Comparison of ENCODE assay signal across 8 mouse cellular contexts in the genomic region with DNA sequence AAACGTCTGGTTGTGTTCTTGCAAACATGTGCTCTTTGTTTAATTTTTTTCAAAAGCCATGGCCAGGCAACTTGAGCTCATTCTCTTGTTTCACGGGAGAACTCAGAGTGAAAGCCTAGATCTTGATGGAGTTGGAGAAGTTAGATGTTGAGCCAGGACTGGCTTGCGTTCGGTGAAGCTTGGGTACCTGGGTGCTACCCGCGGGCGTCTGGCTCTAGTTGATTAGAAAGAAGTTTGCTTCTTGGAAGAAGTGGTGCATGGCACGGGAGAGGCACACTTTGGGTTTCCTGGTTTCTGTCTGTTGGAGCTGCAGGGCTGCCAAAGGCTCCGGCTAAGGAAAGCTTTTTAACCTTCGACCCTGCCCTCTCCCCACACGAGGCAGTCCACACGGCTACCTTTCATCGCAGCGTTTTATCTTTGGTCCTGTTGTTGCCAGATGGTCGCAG. TPM values are rescaled to one million over a fixed set of nuclear protein-coding genes. Genes with fewer than 3 reads are reported as not detected.
DNase-seq lines count a peak whose midpoint lies in the region; ATAC-seq and TF ChIP-seq lines count a peak whose summit lies in the region.

No protein-coding gene starts in this region.

- peaks cover 10% of the 10 kb centered on the region for H3K4me1 ChIP-seq in heart, embryonic 16.5 days (ENCODE audit: control insufficient read depth, insufficient read depth, low read length)
- H3K4me1 ChIP-seq in embryonic facial prominence, embryonic 11.5 days (ENCODE audit: control insufficient read depth, insufficient read depth, low read length) = peaks cover 2% of the 10 kb centered on the region; the same call in 1 of the 2 replicates
- peaks cover 9% of the 10 kb centered on the region for H3K4me1 ChIP-seq in kidney, embryonic 14.5 days (ENCODE audit: control insufficient read depth, insufficient read depth, low read length)
- no peaks in the 10 kb centered on the region for H3K4me1 ChIP-seq in cerebellum, adult 2 months (ENCODE audit: control insufficient read depth, insufficient read depth, low read length)

- peak overlapping the region; percentile 95 for H3K4me2 ChIP-seq in heart, embryonic 16.5 days (ENCODE audit: low read depth, low read length)
- H3K4me2 ChIP-seq in embryonic facial prominence, embryonic 11.5 days (ENCODE audit: low read depth, low read length) = peak overlapping the region; percentile 95
- H3K4me2 ChIP-seq in kidney, embryonic 14.5 days (replicated peaks; ENCODE audit: low read depth, low read length) = peak overlapping the region; percentile 81
- H3K4me2 ChIP-seq in myocyte (ENCODE audit: low read depth) = peak overlapping the region; percentile 84

- intact Hi-C loops in heart, postnatal 10 days (cut with DNase I) = loop anchor here (2.0 kb wide), 1 partner anchor 31 kb away; no protein-coding TSS in a partner anchor

- no peaks in the 10 kb centered on the region for H3K79me2 ChIP-seq in myocyte (ENCODE audit: control insufficient read depth, insufficient read depth)

- H3K9me3 ChIP-seq in heart, embryonic 16.5 days (replicated peaks; ENCODE audit: control insufficient read depth, low read length) = no peaks in the 10 kb centered on the region
- H3K9me3 ChIP-seq in embryonic facial prominence, embryonic 11.5 days (replicated peaks; ENCODE audit: control insufficient read depth, low read length) = no peaks in the 10 kb centered on the region
- no peaks in the 10 kb centered on the region for H3K9me3 ChIP-seq in kidney, embryonic 14.5 days (ENCODE audit: control insufficient read depth, low read length)

- H3K9ac ChIP-seq in heart, embryonic 16.5 days (ENCODE audit: low read length) = peak overlapping the region; percentile 79; the same call in 1 of the 2 replicates
- peak overlapping the region; percentile 83 for H3K9ac ChIP-seq in embryonic facial prominence, embryonic 11.5 days (replicated peaks; ENCODE audit: low read length)
- peak overlapping the region; percentile 79 for H3K9ac ChIP-seq in kidney, embryonic 14.5 days (ENCODE audit: low read depth, low read length)

- WGBS in heart, embryonic 16.5 days = 2% methylated on average over 15 of the region's 15 CpGs
- under 1% methylated on average over 15 of the region's 15 CpGs for WGBS in embryonic facial prominence, embryonic 11.5 days
- under 1% methylated on average over 15 of the region's 15 CpGs for WGBS in kidney, embryonic 14.5 days
- WGBS in cerebellum, adult 2 months = 4% methylated on average over 15 of the region's 15 CpGs

- no peak for TF ChIP-seq POLR2A in myocyte (IDR thresholded peaks at IDR 0.05; ENCODE audit: insufficient read length, low read depth)
- no peak for TF ChIP-seq POLR2A in cerebellum, adult 2 months (IDR thresholded peaks at IDR 0.05; ENCODE audit: borderline replicate concordance, insufficient read depth, low read length)

- peaks cover 25% of the 10 kb centered on the region for H3K27me3 ChIP-seq in heart, embryonic 16.5 days (ENCODE audit: control insufficient read depth, insufficient read depth, low read length)
- no peaks in the 10 kb centered on the region for H3K27me3 ChIP-seq in embryonic facial prominence, embryonic 11.5 days (ENCODE audit: control insufficient read depth, insufficient read depth, low read length)
- no peaks in the 10 kb centered on the region for H3K27me3 ChIP-seq in kidney, embryonic 14.5 days (ENCODE audit: control insufficient read depth, insufficient read depth, low read length)
- H3K27me3 ChIP-seq in myocyte (ENCODE audit: control insufficient read depth, insufficient read depth, insufficient read length) = no peaks in the 10 kb centered on the region
- no peaks in the 10 kb centered on the region; the same call in 1 of the 2 replicates for H3K27me3 ChIP-seq in cerebellum, adult 2 months (ENCODE audit: control insufficient read depth, insufficient read depth, low read length)

- H3K36me3 ChIP-seq in heart, embryonic 16.5 days (ENCODE audit: control insufficient read depth, insufficient read depth) = no peaks in the 10 kb centered on the region
- no peaks in the 10 kb centered on the region for H3K36me3 ChIP-seq in embryonic facial prominence, embryonic 11.5 days (replicated peaks; ENCODE audit: control insufficient read depth, insufficient read depth, low read depth, low read length)
- no peaks in the 10 kb centered on the region for H3K36me3 ChIP-seq in kidney, embryonic 14.5 days (ENCODE audit: control insufficient read depth, insufficient read depth, low read length)
- H3K36me3 ChIP-seq in myocyte (ENCODE audit: control insufficient read depth, insufficient read depth) = no peaks in the 10 kb centered on the region

- peak overlapping the region; percentile 62 for H3K4me3 ChIP-seq in heart, embryonic 16.5 days (ENCODE audit: low read length)
- peak overlapping the region; percentile 80 for H3K4me3 ChIP-seq in embryonic facial prominence, embryonic 11.5 days (ENCODE audit: low read depth, low read length)
- peak overlapping the region; percentile 67 for H3K4me3 ChIP-seq in kidney, embryonic 14.5 days (ENCODE audit: low read length)
- peak overlapping the region; percentile 28 for H3K4me3 ChIP-seq in myocyte
- no peak overlapping the region for H3K4me3 ChIP-seq in cerebellum, adult 2 months (replicated peaks; ENCODE audit: insufficient read depth, low read depth, low read length)

- no peak for DNase-seq in heart, postnatal 10 days
- DNase-seq in embryonic facial prominence, embryonic 11.5 days (ENCODE audit: low spot score) = peak; percentile 52
- no peak for DNase-seq in urinary bladder, postnatal 4 days (ENCODE audit: low spot score in 2 of 2)
- DNase-seq in Muller cell, postnatal 12 days (ENCODE audit: inconsistent ontology term) = no peak
- DNase-seq in cerebellum, adult 2 months = no peak

- no peak overlapping the region; the same call in 1 of the 2 replicates for H3K27ac ChIP-seq in heart, embryonic 16.5 days (ENCODE audit: low read length)
- peak overlapping the region; percentile 47; the same call in 1 of the 2 replicates for H3K27ac ChIP-seq in embryonic facial prominence, embryonic 11.5 days (replicated peaks; ENCODE audit: low read depth, low read length)
- 0 out of 2 replicates have a peak overlapping the region, but pooled peaks have one; percentile 12 for H3K27ac ChIP-seq in kidney, embryonic 14.5 days (ENCODE audit: low read depth, low read length)
- no peak overlapping the region for H3K27ac ChIP-seq in cerebellum, adult 2 months (ENCODE audit: insufficient read depth, low read length)

- no peak for TF ChIP-seq CTCF in cerebellum, adult 2 months (IDR thresholded peaks at IDR 0.05; ENCODE audit: borderline replicate concordance, insufficient read depth, low read depth, low read length)

- H3ac ChIP-seq in myocyte (ENCODE audit: control insufficient read depth, insufficient read length) = peak overlapping the region; percentile 23

- ATAC-seq in heart, embryonic 16.5 days (replicated peaks; ENCODE audit: extremely low read depth, insufficient read depth, low FRiP score) = no peak
- no peak for ATAC-seq in embryonic facial prominence, embryonic 11.5 days (replicated peaks; ENCODE audit: insufficient number of reproducible peaks, low FRiP score, low TSS enrichment, low read depth)
- ATAC-seq in kidney, embryonic 14.5 days (ENCODE audit: low FRiP score, low TSS enrichment) = 0 out of 2 replicates have a peak, but pooled peaks have one; percentile 0

TF ChIP-seq in myocyte, 11 proteins besides CTCF, POLR2A, EP300 and RAD21:
- TF ChIP-seq USF1 (IDR thresholded peaks at IDR 0.05; ENCODE audit: low read depth) (no peak), MYOG (IDR thresholded peaks at IDR 0.05; ENCODE audit: control insufficient read depth in 1 of 3, insufficient read depth in 1 of 3, insufficient read length in 2 of 3, low read depth in 2 of 3) (no peak), E2F4 (IDR thresholded peaks at IDR 0.05; ENCODE audit: insufficient read depth) (no peak), MAX (IDR thresholded peaks at IDR 0.05; ENCODE audit: low read depth) (no peak), SRF (IDR thresholded peaks at IDR 0.05; ENCODE audit: control insufficient read depth, insufficient read length, low read depth) (no peak), MYOD1 (IDR thresholded peaks at IDR 0.05; ENCODE audit: control insufficient read depth in 1 of 3, insufficient read length in 2 of 3, low read depth in 2 of 3) (no peak)

RNA-seq across cellular contexts. Expression of gene Gxylt2, which starts 0.9 kb away (rescaled TPM):
- polyA plus RNA-seq in heart, embryonic 16.5 days (2015; fragmentation: Nextera tagmentation; extraction: Ambion mirVana) = 3.4 and 3.6 TPM in 2 replicates
- 10 to 100 TPM in 1 of 2 experiments, 1 to 10 TPM in 1; 9.8 to 10.8 TPM for total RNA-seq in heart, postnatal 10 days (2021)
- 6.6 and 6.9 TPM in 2 replicates for polyA plus RNA-seq in embryonic facial prominence, embryonic 11.5 days (2014; fragmentation: Nextera tagmentation; extraction: Ambion mirVana)
- 12.1 and 12.4 TPM in 2 replicates for polyA plus RNA-seq in kidney, embryonic 14.5 days (2014; fragmentation: Nextera tagmentation; extraction: Ambion mirVana)
- polyA plus RNA-seq in myocyte (2012; fragmentation: generic; extraction: Trizol) = 2.2 TPM
- polyA plus RNA-seq in cerebellum, adult 2 months (2012; rRNA removed) = 0.31 and 0.41 TPM in 2 replicates

RNA-seq across cellular contexts. Expression of gene Shq1, which starts 34.4 kb away (rescaled TPM):
- 9.7 and 10.4 TPM in 2 replicates for polyA plus RNA-seq in heart, embryonic 16.5 days (2015; fragmentation: Nextera tagmentation; extraction: Ambion mirVana)
- total RNA-seq in heart, postnatal 10 days (2021) = 1 to 10 TPM; 4.6 to 5.3 TPM
- 17.5 and 21.7 TPM in 2 replicates for polyA plus RNA-seq in embryonic facial prominence, embryonic 11.5 days (2014; fragmentation: Nextera tagmentation; extraction: Ambion mirVana)
- polyA plus RNA-seq in kidney, embryonic 14.5 days (2014; fragmentation: Nextera tagmentation; extraction: Ambion mirVana) = 13.8 and 20.1 TPM in 2 replicates
- polyA plus RNA-seq in myocyte (2012; fragmentation: generic; extraction: Trizol) = 6.6 TPM
- 3.6 and 3.8 TPM in 2 replicates for polyA plus RNA-seq in cerebellum, adult 2 months (2012; rRNA removed)

Comparison
In these comparisons a context has a peak if more than half of its experiments do, and no peak if none do; other contexts are left out.
1. H3K27ac ChIP-seq: peak in embryonic facial prominence, embryonic 11.5 days (single experiment) and kidney, embryonic 14.5 days (single experiment); none in heart, embryonic 16.5 days (single experiment) and cerebellum, adult 2 months (single experiment).
2. Peak in every context shown above with its lines, with median percentiles within 50 percentile points of each other: H3K4me2 ChIP-seq and H3K9ac ChIP-seq.